Mouse (Mus musculus): Measurements from ENCODE around the gene Hibch. TPM values are rescaled to one million over a fixed set of nuclear protein-coding genes. Genes with fewer than 3 reads are reported as not detected.

Hibch gene
- 9.1 and 11.5 TPM in 2 replicates for polyA plus RNA-seq (2012; rRNA removed)

- WGBS, result under 1% methylated on average over 45 of the region's 45 CpGs
- H3K4me3 ChIP-seq (ENCODE audit: low read depth, low read length), result peak within 1 kb of the TSS; percentile 95
- H3K4me1 ChIP-seq (ENCODE audit: control insufficient read depth, insufficient read depth, insufficient read length, low read length), result no peaks in the 10 kb centered on the region; the same call in 1 of the 2 replicates
- peak within 1 kb of the TSS; percentile 64 for H3K27ac ChIP-seq (ENCODE audit: insufficient read depth, low read depth, low read length)
- no peaks in the 10 kb centered on the region for H3K36me3 ChIP-seq (ENCODE audit: control insufficient read depth, insufficient read depth, low read length)
- no peak for TF ChIP-seq CTCF (IDR thresholded peaks at IDR 0.05; ENCODE audit: extremely low read depth, insufficient read length, insufficient replicate concordance, low read depth, low read length)
- TF ChIP-seq POLR2A (IDR thresholded peaks at IDR 0.05; ENCODE audit: low read depth, low read length), result peak; percentile 87
- H3K27me3 ChIP-seq (ENCODE audit: control insufficient read depth, insufficient read depth, low read length), result no peaks in the 10 kb centered on the region
These were observed at the start of gene Hibch for GRCm38 (mm10) chr1:52844782-52845665. Gene Hibch, plus strand, starts transcription at chr1:52844929.

- Histone ChIP-seq H3K27me3 (ENCODE audit: control insufficient read depth, insufficient read depth, low read length) (no peaks in the 10 kb centered on the region), H3K4me3 (ENCODE audit: low read depth, low read length) (no peak overlapping the region), H3K4me1 (ENCODE audit: control insufficient read depth, insufficient read depth, insufficient read length, low read length) (peaks cover 6% of the 10 kb centered on the region; the same call in 1 of the 2 replicates), H3K27ac (ENCODE audit: insufficient read depth, low read depth, low read length) (no peak overlapping the region), H3K36me3 (ENCODE audit: control insufficient read depth, insufficient read depth, low read length) (peaks cover 17% of the 10 kb centered on the region)
- TF ChIP-seq CTCF (IDR thresholded peaks at IDR 0.05; ENCODE audit: extremely low read depth, insufficient read length, insufficient replicate concordance, low read depth, low read length), result no peak
- TF ChIP-seq POLR2A (IDR thresholded peaks at IDR 0.05; ENCODE audit: low read depth, low read length), result no peak
- 89% methylated on average over 2 of the region's 2 CpGs for WGBS
These were observed 48.8 kb upstream of the Hibch start for GRCm38 (mm10) chr1:52795927-52796326.

- Histone ChIP-seq H3K27ac (ENCODE audit: insufficient read depth, low read depth, low read length) (peak overlapping the region; percentile 83), H3K4me1 (ENCODE audit: control insufficient read depth, insufficient read depth, insufficient read length, low read length) (peaks cover 6% of the 10 kb centered on the region; the same call in 1 of the 2 replicates), H3K4me3 (ENCODE audit: low read depth, low read length) (peak overlapping the region; percentile 62), H3K27me3 (ENCODE audit: control insufficient read depth, insufficient read depth, low read length) (no peaks in the 10 kb centered on the region), H3K36me3 (ENCODE audit: control insufficient read depth, insufficient read depth, low read length) (peaks cover 5% of the 10 kb centered on the region; the same call in 1 of the 2 replicates)
- TF ChIP-seq POLR2A (IDR thresholded peaks at IDR 0.05; ENCODE audit: low read depth, low read length) (no peak), CTCF (IDR thresholded peaks at IDR 0.05; ENCODE audit: extremely low read depth, insufficient read length, insufficient replicate concordance, low read depth, low read length) (no peak)
- 7% methylated on average over 10 of the region's 10 CpGs for WGBS
These were observed 45.5 kb upstream of the Hibch start for GRCm38 (mm10) chr1:52799056-52799726.

GRCm38 (mm10) chr1:52799772-52800171 is 45.0 kb upstream of the Hibch start:
- peaks cover 6% of the 10 kb centered on the region; the same call in 1 of the 2 replicates for H3K4me1 ChIP-seq (ENCODE audit: control insufficient read depth, insufficient read depth, insufficient read length, low read length)
- TF ChIP-seq POLR2A (IDR thresholded peaks at IDR 0.05; ENCODE audit: low read depth, low read length) (no peak), CTCF (IDR thresholded peaks at IDR 0.05; ENCODE audit: extremely low read depth, insufficient read length, insufficient replicate concordance, low read depth, low read length) (no peak)
- no peaks in the 10 kb centered on the region for H3K27me3 ChIP-seq (ENCODE audit: control insufficient read depth, insufficient read depth, low read length)
- peak overlapping the region; percentile 83 for H3K27ac ChIP-seq (ENCODE audit: insufficient read depth, low read depth, low read length)
- peaks cover 1% of the 10 kb centered on the region; the same call in 1 of the 2 replicates for H3K36me3 ChIP-seq (ENCODE audit: control insufficient read depth, insufficient read depth, low read length)
- 12% methylated on average over 5 of the region's 5 CpGs for WGBS
- H3K4me3 ChIP-seq (ENCODE audit: low read depth, low read length), result no peak overlapping the region

- no peaks in the 10 kb centered on the region for H3K27me3 ChIP-seq (ENCODE audit: control insufficient read depth, insufficient read depth, low read length)
- H3K4me3 ChIP-seq (ENCODE audit: low read depth, low read length), result no peak overlapping the region
- peaks cover 6% of the 10 kb centered on the region; the same call in 1 of the 2 replicates for H3K4me1 ChIP-seq (ENCODE audit: control insufficient read depth, insufficient read depth, insufficient read length, low read length)
- TF ChIP-seq POLR2A (IDR thresholded peaks at IDR 0.05; ENCODE audit: low read depth, low read length) (no peak), CTCF (IDR thresholded peaks at IDR 0.05; ENCODE audit: extremely low read depth, insufficient read length, insufficient replicate concordance, low read depth, low read length) (no peak)
- 14% methylated on average over 3 of the region's 3 CpGs for WGBS
- peaks cover 1% of the 10 kb centered on the region; the same call in 1 of the 2 replicates for H3K36me3 ChIP-seq (ENCODE audit: control insufficient read depth, insufficient read depth, low read length)
- H3K27ac ChIP-seq (ENCODE audit: insufficient read depth, low read depth, low read length), result peak overlapping the region; percentile 83
These were observed 44.4 kb upstream of the Hibch start for GRCm38 (mm10) chr1:52800340-52800740.

- no peak for TF ChIP-seq CTCF (IDR thresholded peaks at IDR 0.05; ENCODE audit: extremely low read depth, insufficient read length, insufficient replicate concordance, low read depth, low read length)
- no peak for TF ChIP-seq POLR2A (IDR thresholded peaks at IDR 0.05; ENCODE audit: low read depth, low read length)
- no peaks in the 10 kb centered on the region for H3K27me3 ChIP-seq (ENCODE audit: control insufficient read depth, insufficient read depth, low read length)
- no peaks in the 10 kb centered on the region for H3K36me3 ChIP-seq (ENCODE audit: control insufficient read depth, insufficient read depth, low read length)
- 80% methylated on average over 5 of the region's 5 CpGs for WGBS
- peaks cover 6% of the 10 kb centered on the region; the same call in 1 of the 2 replicates for H3K4me1 ChIP-seq (ENCODE audit: control insufficient read depth, insufficient read depth, insufficient read length, low read length)
- no peak overlapping the region for H3K4me3 ChIP-seq (ENCODE audit: low read depth, low read length)
- H3K27ac ChIP-seq (ENCODE audit: insufficient read depth, low read depth, low read length), result no peak overlapping the region
These were observed 43.1 kb upstream of the Hibch start for GRCm38 (mm10) chr1:52801651-52802050.

Measured in small intestine, adult 2 months (tissue).